Mouse (Mus musculus) bone marrow macrophage, adult 2 months (primary cell): ENCODE measurements around the gene Nt5dc2.

Experiments used
- CTCF ChIP-seq: IDR thresholded peaks from 2 replicates; pipeline ENCODE4 v1.5.1; 2012; ENCODE audit warnings: low read depth, mild to moderate bottlenecking, low read length, moderate library complexity
- POLR2A ChIP-seq: IDR thresholded peaks from 2 replicates; pipeline ENCODE4 v1.6.1; 2012; ENCODE audit warnings: mild to moderate bottlenecking, low read depth, low read length, borderline replicate concordance

DNA sequence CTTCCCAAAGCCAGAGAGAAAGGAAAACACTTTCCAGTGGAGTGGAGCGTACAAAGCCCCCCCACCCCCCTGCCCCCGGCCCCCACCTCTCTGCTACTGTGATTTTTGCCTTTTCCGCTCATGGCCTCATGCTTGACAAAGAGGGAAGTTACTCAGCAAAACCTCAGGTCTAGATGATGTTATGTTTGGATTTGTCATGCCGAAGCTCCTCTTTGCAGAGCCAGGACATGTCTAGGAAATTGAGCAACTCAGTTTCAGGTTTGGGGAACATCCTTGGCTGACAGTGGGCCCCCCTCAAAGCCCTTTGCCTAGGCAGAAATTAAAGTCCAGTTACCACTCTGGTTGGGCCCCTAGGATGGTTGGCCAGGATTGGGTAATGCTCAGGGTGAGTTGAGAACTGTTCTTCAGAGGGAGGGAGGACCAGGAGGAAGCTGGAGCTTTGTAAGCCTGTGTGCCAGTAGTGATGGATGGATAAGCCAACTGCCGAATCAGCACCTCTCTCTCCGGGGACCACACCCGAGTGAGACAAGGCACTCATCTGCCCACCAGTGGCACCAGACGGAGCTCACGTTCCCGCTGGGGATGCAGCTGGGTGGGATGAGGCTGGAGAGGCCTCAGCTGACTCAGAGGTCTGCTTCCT is 35.3 kb downstream of the Nt5dc2 start:
- TF ChIP-seq CTCF (no peak), POLR2A (no peak)
